Mouse (Mus musculus) intestine, postnatal 0 days (tissue): ENCODE results near the gene Fhdc1. TPM values are rescaled to one million over a fixed set of nuclear protein-coding genes. Genes with fewer than 3 reads are reported as not detected.
A peak's percentile ranks its signal among the peaks of the same experiment; 100 is the strongest.

Source experiments
- ATAC-seq: fragments of 200-750 bp; cut with Nextera tagmentation; 2 replicates; pipeline ENCODE4 v1.8.0; 2017; ENCODE audit warnings: mild to moderate bottlenecking, moderate TSS enrichment, moderate library complexity
- H3K27ac ChIP-seq: fragments of 300-500 bp; sonication (generic); 2 replicates; pipeline ENCODE4 v1.5.1; 2014; ENCODE audit warnings: mild to moderate bottlenecking, low read depth, low read length, moderate library complexity
- H3K27me3 ChIP-seq: fragments of 300-500 bp; sonication (generic); replicated peaks from 2 replicates; pipeline ENCODE4 v1.6.1; 2014; ENCODE audit warnings: low read length, mixed read lengths; ENCODE audit not compliant: control insufficient read depth, insufficient read depth
- H3K36me3 ChIP-seq: fragments of 300-500 bp; sonication (generic); 2 replicates; pipeline ENCODE4 v1.6.1; 2014; ENCODE audit warnings: mild to moderate bottlenecking, moderate library complexity; ENCODE audit not compliant: control insufficient read depth, insufficient read depth
- H3K4me1 ChIP-seq: fragments of 300-500 bp; sonication (generic); replicated peaks from 2 replicates; pipeline ENCODE4 v1.6.1; 2014; ENCODE audit warnings: antibody characterized with exemption, low read length, mixed read lengths; ENCODE audit not compliant: control insufficient read depth, insufficient read depth
- H3K4me2 ChIP-seq: fragments of 300-500 bp; sonication (generic); replicated peaks from 2 replicates; pipeline ENCODE4 v1.6.1; 2014; ENCODE audit warnings: low read depth, mild to moderate bottlenecking, moderate library complexity
- H3K4me3 ChIP-seq: fragments of 300-500 bp; sonication (generic); 2 replicates; pipeline ENCODE4 v1.5.1; 2014; ENCODE audit warnings: low read depth, low read length
- H3K9ac ChIP-seq: fragments of 300-500 bp; sonication (generic); 2 replicates; pipeline ENCODE4 v1.6.1; 2014; ENCODE audit warnings: mild to moderate bottlenecking, low read depth, low read length
- H3K9me3 ChIP-seq: fragments of 300-500 bp; sonication (generic); 2 replicates; pipeline ENCODE4 v1.6.1; 2016; ENCODE audit warnings: mixed run types; ENCODE audit not compliant: control insufficient read depth
- CTCF ChIP-seq: sonication (generic); IDR thresholded peaks from 2 replicates; pipeline ENCODE4 v1.5.1; 2016; ENCODE audit warnings: low read depth, mild to moderate bottlenecking, control low read depth, antibody characterized with exemption, moderate library complexity
- WGBS: fragments of 180-500 bp; shearing (Covaris S2); extraction: QIAGEN DNeasy Blood & Tissue Kit; methylation state at CpG from one replicate; pipeline ENCODE4 v1.1.7; 2014; 5-methylcytosine and 5-hydroxymethylcytosine counted together
- polyA plus RNA-seq: library from polyadenylated mRNA; unstranded; fragments of >200 nt; fragmentation: Nextera tagmentation; extraction: Ambion mirVana; gene quantifications from 2 replicates; pipeline ENCODE4 v1.2.1, GENCODE M21; 2015

The Fhdc1 gene
- polyA plus RNA-seq, 1 experiment from 2014 or later = 9.8 TPM

- ATAC-seq = no peak
- Histone ChIP-seq H3K36me3 (no peaks in the 10 kb centered on the region), H3K27ac (no peak overlapping the region), H3K27me3 (no peaks in the 10 kb centered on the region), H3K9me3 (no peaks in the 10 kb centered on the region), H3K4me1 (peaks cover 37% of the 10 kb centered on the region), H3K4me2 (no peak overlapping the region), H3K4me3 (no peak overlapping the region), H3K9ac (no peak overlapping the region)
- no peak for TF ChIP-seq CTCF
- 89% methylated on average over 10 of the region's 10 CpGs for WGBS
These were observed 47.3 kb downstream of the Fhdc1 start for GRCm38 (mm10) chr3:84432797-84433445.

GRCm38 (mm10) chr3:84431257-84431656, 49.0 kb downstream of the Fhdc1 start:
- Histone ChIP-seq H3K27ac (no peak overlapping the region), H3K27me3 (no peaks in the 10 kb centered on the region), H3K4me1 (peaks cover 32% of the 10 kb centered on the region), H3K4me3 (no peak overlapping the region), H3K9me3 (no peaks in the 10 kb centered on the region), H3K4me2 (no peak overlapping the region), H3K9ac (no peak overlapping the region), H3K36me3 (no peaks in the 10 kb centered on the region)
- 54% methylated on average over 5 of the region's 5 CpGs for WGBS
- TF ChIP-seq CTCF = no peak
- no peak for ATAC-seq

- TF ChIP-seq CTCF = no peak
- peak overlapping the region; percentile 75 for H3K27ac ChIP-seq
- H3K9me3 ChIP-seq = no peaks in the 10 kb centered on the region
- no peak overlapping the region for H3K4me3 ChIP-seq
- ATAC-seq = no peak
- no peaks in the 10 kb centered on the region for H3K36me3 ChIP-seq
- 19% methylated on average over 2 of the region's 2 CpGs for WGBS
- no peak overlapping the region for H3K4me2 ChIP-seq
- peaks cover 26% of the 10 kb centered on the region for H3K4me1 ChIP-seq
- no peak overlapping the region for H3K9ac ChIP-seq
- H3K27me3 ChIP-seq = no peaks in the 10 kb centered on the region
These were observed 50.1 kb downstream of the Fhdc1 start for GRCm38 (mm10) chr3:84430152-84430551.

- peaks cover 16% of the 10 kb centered on the region for H3K4me1 ChIP-seq
- ATAC-seq = peak; percentile 86
- peak overlapping the region; percentile 84 for H3K27ac ChIP-seq
- no peak overlapping the region for H3K9ac ChIP-seq
- 47% methylated on average over 12 of the region's 12 CpGs for WGBS
- H3K9me3 ChIP-seq = no peaks in the 10 kb centered on the region
- no peaks in the 10 kb centered on the region for H3K36me3 ChIP-seq
- peak; percentile 21; the same call in 1 of the 2 replicates for TF ChIP-seq CTCF
- H3K4me3 ChIP-seq = no peak overlapping the region
- no peak overlapping the region for H3K4me2 ChIP-seq
- no peaks in the 10 kb centered on the region for H3K27me3 ChIP-seq
These were observed 51.1 kb downstream of the Fhdc1 start for GRCm38 (mm10) chr3:84428994-84429725.

GRCm38 (mm10) chr3:84427779-84428178, 52.5 kb downstream of the Fhdc1 start:
- H3K4me1 ChIP-seq = peaks cover 14% of the 10 kb centered on the region
- no peak overlapping the region for H3K9ac ChIP-seq
- H3K36me3 ChIP-seq = no peaks in the 10 kb centered on the region
- H3K9me3 ChIP-seq = no peaks in the 10 kb centered on the region
- peak; percentile 67 for ATAC-seq
- H3K27ac ChIP-seq = peak overlapping the region; percentile 84
- 42% methylated on average over 5 of the region's 5 CpGs for WGBS
- H3K4me3 ChIP-seq = no peak overlapping the region
- no peak overlapping the region for H3K4me2 ChIP-seq
- no peaks in the 10 kb centered on the region for H3K27me3 ChIP-seq
- TF ChIP-seq CTCF = no peak

- H3K4me3 ChIP-seq = no peak overlapping the region
- no peak for TF ChIP-seq CTCF
- no peaks in the 10 kb centered on the region for H3K36me3 ChIP-seq
- no peaks in the 10 kb centered on the region for H3K27me3 ChIP-seq
- WGBS = 67% methylated on average over 5 of the region's 5 CpGs
- no peaks in the 10 kb centered on the region for H3K9me3 ChIP-seq
- H3K4me1 ChIP-seq = no peaks in the 10 kb centered on the region
- H3K27ac ChIP-seq = no peak overlapping the region
- no peak overlapping the region for H3K9ac ChIP-seq
- no peak for ATAC-seq
- no peak overlapping the region for H3K4me2 ChIP-seq
These were observed 57.9 kb downstream of the Fhdc1 start for GRCm38 (mm10) chr3:84422340-84422739.
